Mouse (Mus musculus) gastrocnemius, postnatal 14 days (tissue): ENCODE measurements around the gene Eif4g1. TPM values are rescaled to one million over a fixed set of nuclear protein-coding genes. Genes with fewer than 3 reads are reported as not detected.

Source experiments
- total RNA-seq, 2 experiments: library from RNA; stranded (reverse); gene quantifications; 2 replicates each; pipeline ENCODE4 v1.2.3; 2021

The Eif4g1 gene
- total RNA-seq, 2 experiments from 2014 or later, result 303 to 309 TPM

Other genes starting within 250 kb of the Eif4g1 start
- 10 to 100 TPM; 42.6 to 43.0 TPM for gene Abcc5, start 241.9 kb upstream of the Eif4g1 start, total RNA-seq
- 10 to 100 TPM; 43.0 to 44.9 TPM for gene Eif2b5, start 169.5 kb upstream of the Eif4g1 start, total RNA-seq
- gene Dvl3, start 151.3 kb upstream of the Eif4g1 start, total RNA-seq, result 10 to 100 TPM; 28.2 to 31.0 TPM
- 100 to 1,000 TPM; 127 to 134 TPM for gene Ap2m1, start 132.8 kb upstream of the Eif4g1 start, total RNA-seq
- gene Abcf3, start 119.7 kb upstream of the Eif4g1 start, total RNA-seq, result 10 to 100 TPM; 47.1 to 53.6 TPM
- under 1 TPM; 0.10 to 0.16 TPM for gene Vwa5b2, start 78.8 kb upstream of the Eif4g1 start, total RNA-seq
- gene Eef1akmt4, start 56.7 kb upstream of the Eif4g1 start, total RNA-seq, result 1 to 10 TPM; 5.5 to 5.9 TPM
- gene Gm49333, start 56.7 kb upstream of the Eif4g1 start, total RNA-seq, result not detected
- gene Alg3, start 56.6 kb upstream of the Eif4g1 start, total RNA-seq, result 10 to 100 TPM; 12.0 to 15.2 TPM
- gene Camk2n2, start 47.0 kb upstream of the Eif4g1 start, total RNA-seq, result 1 to 10 TPM; 1.3 to 1.6 TPM
- gene Ece2, start 38.5 kb upstream of the Eif4g1 start, total RNA-seq, result under 1 TPM; 0.16 to 0.57 TPM
- 100 to 1,000 TPM; 158 to 159 TPM for gene Psmd2, start 16.7 kb upstream of the Eif4g1 start, total RNA-seq
- 10 to 100 TPM; 28.7 to 34.5 TPM for gene Fam131a, start 24.9 kb downstream of the Eif4g1 start, total RNA-seq
- gene Polr2h, start 49.4 kb downstream of the Eif4g1 start, total RNA-seq, result 10 to 100 TPM; 10.9 to 14.1 TPM
- gene Clcn2, start 49.4 kb downstream of the Eif4g1 start, total RNA-seq, result 1 to 10 TPM; 2.3 to 2.7 TPM
- gene Chrd, start 64.8 kb downstream of the Eif4g1 start, total RNA-seq, result 1 to 10 TPM; 3.7 to 4.6 TPM
- gene Thpo, start 66.2 kb downstream of the Eif4g1 start, total RNA-seq, result 1 to 10 TPM in 1 of 2 experiments, under 1 TPM in 1; 0.90 to 1.7 TPM